Mouse (Mus musculus): ENCODE results near the gene Zfp637. TPM values are rescaled to one million over a fixed set of nuclear protein-coding genes. Genes with fewer than 3 reads are reported as not detected.

Gene Zfp637
- total RNA-seq, 2 experiments from 2014 or later = 41.3 to 47.9 TPM

Other genes with a start within 250 kb of the Zfp637 start
- 10 to 100 TPM; 38.4 to 41.0 TPM for gene Zfp239, start 20.9 kb downstream of the Zfp637 start, total RNA-seq (2021)
- 100 to 1,000 TPM; 127 to 139 TPM for gene Hnrnpf, start 59.1 kb downstream of the Zfp637 start, total RNA-seq (2021)
- not detected for gene Fxyd4, start 96.5 kb downstream of the Zfp637 start, total RNA-seq (2021)
- gene Rasgef1a, start 170.3 kb downstream of the Zfp637 start, total RNA-seq (2021) = 100 to 1,000 TPM; 235 to 240 TPM